Mouse (Mus musculus) hindlimb bud, embryonic 11.5 days (tissue): Measurements from ENCODE around the gene Pdcd11.
"Not testable (repeated sequence)": the region's sequence is repeated elsewhere in the genome, so short reads cannot be mapped to it uniquely, and the experiment has no call there.

Source experiments
- DNase-seq: peaks from one replicate; pipeline ENCODE4 v3.0.0-alpha.2; 2012; ENCODE audit warnings: low read depth, low spot score; ENCODE audit errors: extremely low spot score

The Pdcd11 gene

GRCm38 (mm10) chr19:47122802-47123201 lies 32.2 kb downstream of the Pdcd11 start:
- no peak for DNase-seq

DNA sequence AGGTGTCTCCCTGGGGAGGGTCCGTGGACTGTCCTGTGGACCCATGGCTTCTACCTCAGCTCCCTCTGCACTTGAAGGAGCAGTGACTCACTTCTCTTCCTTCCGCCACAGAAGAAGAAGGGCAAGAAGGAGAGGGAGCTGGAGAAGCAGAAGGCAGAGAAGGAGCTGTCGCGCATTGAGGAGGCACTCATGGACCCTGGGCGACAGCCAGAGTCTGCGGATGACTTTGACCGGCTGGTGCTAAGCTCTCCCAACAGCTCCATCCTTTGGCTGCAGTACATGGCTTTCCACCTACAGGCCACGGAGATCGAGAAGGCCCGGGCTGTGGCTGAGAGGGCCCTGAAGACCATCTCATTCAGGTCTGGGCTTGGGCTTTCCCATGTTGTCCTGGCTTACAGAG lies 37.6 kb downstream of the Pdcd11 start:
- DNase-seq: no peak

DNA sequence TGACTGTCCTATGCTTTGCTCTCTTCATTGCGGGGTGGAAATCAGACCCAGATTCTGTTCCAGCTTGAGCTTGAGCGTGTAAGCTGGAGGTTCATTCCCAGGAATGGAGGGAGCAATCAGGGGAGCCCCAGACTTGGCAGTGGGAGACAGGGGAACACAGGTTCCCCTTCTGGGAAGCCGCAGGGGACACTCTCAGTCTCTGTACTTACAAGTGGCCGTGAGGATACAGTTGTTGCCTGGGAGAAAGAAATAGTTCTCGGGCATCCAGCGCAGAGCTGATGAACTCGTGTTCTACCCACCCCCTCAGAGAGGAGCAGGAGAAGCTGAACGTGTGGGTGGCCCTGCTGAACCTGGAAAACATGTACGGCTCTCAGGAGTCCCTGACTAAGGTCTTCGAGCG lies 38.3 kb downstream of the Pdcd11 start:
- DNase-seq: no peak

- DNase-seq: no peak
Measured at GRCm38 (mm10) chr19:47130551-47131125, 40.1 kb downstream of the Pdcd11 start.

- DNase-seq: no peak
Measured at GRCm38 (mm10) chr19:47133161-47133560, 42.6 kb downstream of the Pdcd11 start.

DNA sequence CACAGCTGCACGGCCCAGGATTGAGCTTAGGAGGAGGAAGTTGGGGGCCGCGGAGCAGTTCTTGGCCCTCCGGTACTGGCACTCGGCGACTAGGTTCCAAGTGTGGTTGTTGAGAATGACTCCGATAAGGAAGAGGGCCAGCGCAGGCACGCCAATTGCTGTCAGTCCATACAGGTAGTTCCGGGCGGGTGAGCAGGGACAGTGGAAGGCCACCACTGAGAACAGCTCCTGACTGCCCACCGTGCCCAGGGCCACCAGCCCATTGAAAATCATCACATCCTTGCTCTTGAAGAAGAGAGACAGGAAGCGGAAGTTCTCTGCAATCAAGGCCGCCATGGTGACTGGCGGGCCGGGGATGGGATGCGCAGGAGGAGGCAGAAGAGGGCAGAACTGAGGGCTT lies 45.0 kb downstream of the Pdcd11 start:
- no peak for DNase-seq

GRCm38 (mm10) chr19:47136170-47136569 lies 45.6 kb downstream of the Pdcd11 start:
- no peak for DNase-seq

- DNase-seq: no peak
Measured at GRCm38 (mm10) chr19:47137051-47137581, 46.5 kb downstream of the Pdcd11 start.

DNA sequence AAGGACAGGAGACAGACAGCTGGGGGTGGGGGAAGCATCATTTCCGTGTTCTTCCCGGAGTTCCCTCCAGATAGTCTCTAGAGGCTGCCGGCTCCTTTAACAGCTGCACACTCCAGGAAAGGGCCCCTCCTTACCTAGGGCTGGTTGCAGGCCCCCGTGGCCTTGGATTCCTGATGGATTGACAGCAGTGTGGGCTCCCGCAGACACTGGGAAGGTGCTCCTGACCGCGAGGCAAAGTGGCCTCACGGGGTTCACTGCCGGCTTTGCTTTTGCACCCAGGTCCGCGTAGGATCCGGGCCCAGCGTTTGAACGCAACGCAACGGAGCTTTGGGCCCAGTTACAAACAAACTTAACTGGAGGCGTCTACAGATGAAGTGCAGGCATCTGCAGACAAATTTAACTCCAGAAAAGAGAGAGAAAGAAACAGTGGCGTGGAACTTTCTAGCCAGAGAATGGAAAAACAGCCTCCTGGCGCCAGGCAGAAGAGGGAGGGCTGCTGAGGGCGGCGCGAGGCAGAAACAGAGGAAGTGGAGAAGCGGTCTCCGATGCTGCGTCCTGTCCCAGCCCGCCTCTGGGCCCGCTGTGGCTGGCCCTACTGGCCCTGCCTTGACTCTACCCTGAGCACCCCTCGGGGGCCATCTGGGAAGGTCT lies 47.3 kb downstream of the Pdcd11 start, which contains the start of gene Calhm2:
Calhm2 (minus strand) TSS at position 524 of the 651 bp plus-strand sequence.
- no peak for DNase-seq

- DNase-seq: not testable (repeated sequence)
Measured at GRCm38 (mm10) chr19:47139611-47140010, 49.0 kb downstream of the Pdcd11 start.

DNA sequence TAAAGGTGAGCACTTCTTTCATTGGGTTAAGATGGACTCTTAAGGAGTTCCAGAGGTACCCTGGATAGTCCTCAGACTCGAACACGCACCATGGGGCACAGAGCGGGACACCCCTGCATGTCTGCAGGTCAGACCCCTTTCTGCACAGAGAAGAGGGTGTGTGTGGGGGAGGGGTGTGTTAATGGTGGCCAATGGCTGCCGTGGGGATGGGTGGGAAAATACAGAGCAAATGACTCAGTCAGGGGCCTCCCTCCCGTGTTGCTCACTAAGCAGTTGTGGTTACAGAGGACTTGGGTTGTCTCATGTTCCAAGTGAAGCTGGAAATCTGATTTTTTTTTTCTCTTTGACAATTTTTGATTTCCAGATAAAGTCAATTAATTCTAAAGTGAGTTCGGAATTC lies 51.9 kb downstream of the Pdcd11 start:
- no peak for DNase-seq

DNA sequence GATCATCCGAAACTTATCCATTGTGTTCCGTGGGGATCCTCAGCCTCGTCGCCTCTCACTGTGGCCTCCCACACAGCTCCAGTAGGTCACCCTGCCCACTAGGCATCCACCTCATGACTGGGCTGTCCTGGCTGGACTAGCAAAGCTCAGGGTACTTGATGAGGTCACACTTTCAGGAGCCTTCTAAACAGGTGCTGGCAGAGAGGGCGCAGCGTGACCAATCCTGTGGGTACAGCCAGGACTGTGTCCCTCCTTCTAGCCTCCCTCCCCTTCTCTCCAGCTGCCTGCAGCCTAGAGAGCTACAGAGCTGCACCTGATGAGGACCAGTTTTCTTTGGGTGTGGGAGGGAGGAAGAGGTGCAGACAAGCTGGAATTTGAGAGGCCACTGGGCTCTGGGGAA lies 53.6 kb downstream of the Pdcd11 start, which contains the start of gene Calhm1:
Calhm1 (minus strand) TSS at position 101 of the 400 bp plus-strand sequence.
- no peak for DNase-seq

- DNase-seq: no peak
Measured at GRCm38 (mm10) chr19:47148267-47148847, 57.8 kb downstream of the Pdcd11 start.

DNA sequence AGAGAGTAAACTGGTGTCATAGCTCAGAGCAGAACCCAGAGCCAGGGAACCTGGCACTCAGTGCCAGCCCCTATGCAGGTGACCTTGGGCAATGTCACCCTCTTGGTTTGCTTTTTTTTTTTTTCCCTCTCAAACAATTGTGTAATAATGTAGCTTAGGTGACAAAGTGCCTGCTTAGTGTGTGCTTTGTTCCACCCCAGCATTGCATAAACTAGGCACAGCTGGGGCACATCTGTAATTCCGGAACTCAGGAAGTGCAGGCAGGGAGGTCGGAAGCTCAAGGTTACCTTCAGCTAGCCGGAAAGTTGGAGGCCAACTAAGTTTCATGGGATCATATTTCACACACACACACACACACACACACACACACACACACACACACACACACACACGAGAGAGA lies 59.3 kb downstream of the Pdcd11 start:
- peak; percentile 31 for DNase-seq

DNA sequence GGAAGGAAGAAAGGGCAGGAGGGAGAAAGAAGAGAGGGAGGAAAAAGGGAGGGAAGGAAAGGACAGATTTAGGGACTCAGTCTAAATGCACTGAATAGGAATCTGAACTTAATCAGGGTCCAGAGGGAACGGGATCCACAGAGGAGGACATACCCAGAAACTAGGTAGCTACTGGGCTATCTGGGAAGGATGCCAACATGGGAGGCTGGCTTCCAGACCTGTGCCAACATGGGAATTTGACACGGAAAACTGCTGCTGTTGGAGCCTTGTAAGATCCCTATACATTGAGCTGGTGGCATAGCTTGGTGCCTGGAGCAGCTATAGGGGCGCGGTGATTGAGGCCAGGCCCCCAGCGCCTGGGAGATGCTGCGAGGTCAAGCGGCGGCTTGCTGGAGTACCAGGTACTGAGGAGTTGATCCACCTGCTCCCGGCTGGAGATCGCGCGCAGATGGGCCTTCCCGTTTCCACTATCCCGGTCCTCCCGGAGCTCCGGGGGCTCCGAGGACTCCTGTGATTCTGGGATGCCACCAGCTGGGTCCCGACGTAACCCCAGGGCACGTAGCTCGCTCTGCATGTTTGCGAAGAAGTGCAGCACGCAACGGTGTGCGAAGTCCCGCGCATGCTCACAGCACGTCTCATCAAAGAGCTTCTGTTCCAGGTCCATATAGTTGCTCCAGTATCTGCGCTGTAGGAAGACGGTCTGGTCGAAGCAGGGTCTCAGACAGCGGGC lies 60.9 kb downstream of the Pdcd11 start:
- no peak for DNase-seq

GRCm38 (mm10) chr19:47152062-47152369 lies 61.4 kb downstream of the Pdcd11 start:
- DNase-seq: no peak

DNA sequence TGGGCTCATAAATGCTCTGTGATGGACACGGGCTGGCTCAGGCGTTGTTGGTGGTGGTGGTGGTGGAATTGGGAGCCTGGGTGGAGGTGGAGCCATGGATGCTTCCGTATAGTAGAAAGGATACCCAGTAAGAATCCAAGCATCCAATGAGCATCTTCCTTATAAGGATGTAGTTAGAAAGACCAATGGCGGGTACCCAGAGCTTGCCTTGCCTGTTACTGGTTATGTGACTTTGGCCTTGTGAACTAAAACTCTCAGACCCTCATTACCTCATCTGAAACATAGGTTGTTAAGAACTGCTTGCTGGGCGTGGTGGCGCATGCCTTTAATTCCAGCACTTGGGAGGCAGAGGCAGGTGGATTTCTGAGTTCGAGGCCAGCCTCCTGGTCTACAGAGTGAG lies 63.2 kb downstream of the Pdcd11 start:
- no peak for DNase-seq

DNA sequence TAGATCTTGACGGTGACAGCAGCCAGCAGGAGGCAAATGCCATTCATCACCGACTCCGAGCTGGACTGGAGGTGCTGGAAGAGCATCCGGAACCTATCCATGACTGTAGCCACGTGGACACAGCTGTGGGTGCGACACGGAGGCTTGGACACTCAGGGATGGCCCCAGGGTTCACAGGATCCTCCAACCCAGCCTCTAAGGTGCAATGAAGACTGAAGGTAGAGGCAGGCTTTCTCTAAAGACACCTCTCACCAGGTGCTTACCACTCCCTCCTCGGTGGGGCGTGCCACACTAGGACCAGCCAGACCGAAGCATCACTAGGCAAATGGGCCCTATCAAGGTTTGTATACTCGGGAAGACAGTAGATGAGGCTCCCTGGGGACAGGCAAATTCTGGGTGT lies 67.1 kb downstream of the Pdcd11 start, which contains the start of gene Calhm3:
Calhm3 (minus strand) TSS at position 101 of the 400 bp plus-strand sequence.
- no peak for DNase-seq

GRCm38 (mm10) chr19:47161669-47162068 lies 71.1 kb downstream of the Pdcd11 start:
- no peak for DNase-seq

DNA sequence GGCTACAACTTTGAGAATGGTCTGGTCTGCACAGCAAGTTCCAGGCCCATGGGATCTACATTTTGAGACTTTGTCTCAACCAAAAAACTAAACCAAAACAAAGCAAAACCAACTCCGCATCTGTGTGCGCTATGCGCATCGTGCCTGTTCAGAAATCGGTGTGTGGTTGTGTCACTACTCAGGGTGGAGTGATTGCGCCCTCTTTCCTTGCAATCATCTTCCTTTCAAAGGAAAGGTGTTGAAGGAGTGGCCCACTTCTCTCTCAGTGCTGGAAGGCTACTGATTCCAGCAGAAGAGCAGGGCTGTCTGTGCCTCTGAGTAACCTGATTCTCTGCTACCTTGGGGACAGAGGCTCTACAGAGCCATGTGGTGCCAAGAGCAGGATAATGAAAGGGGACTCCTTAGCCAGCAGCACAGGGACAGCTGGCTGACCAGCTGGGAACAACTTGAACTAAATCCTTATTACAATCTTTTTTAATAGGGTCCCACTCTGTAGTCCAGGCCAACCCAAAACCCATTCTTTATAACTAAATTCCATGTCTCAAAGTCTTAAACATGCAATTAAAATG lies 72.7 kb downstream of the Pdcd11 start:
- no peak for DNase-seq

- no peak for DNase-seq
Measured at GRCm38 (mm10) chr19:47166758-47167157, 76.2 kb downstream of the Pdcd11 start.
